Mouse (Mus musculus): Measurements from ENCODE around the gene Olfr1432. TPM values are rescaled to one million over a fixed set of nuclear protein-coding genes. Genes with fewer than 3 reads are reported as not detected.
"Not testable (repeated sequence)": the region's sequence is repeated elsewhere in the genome, so short reads cannot be mapped to it uniquely, and the experiment has no call there.

Olfr1432 gene
- not detected for total RNA-seq (2021)
- long read RNA-seq, experiment 1 = 0 reads
- long read RNA-seq, experiment 2 = 0 reads

GRCm38 (mm10) chr19:12232496-12232895 is at the start of gene Olfr1432:
Gene Olfr1432 (minus strand): TSS chr19:12232596.
- DNase-seq = not testable (repeated sequence)

- DNase-seq = no peak
Observed at GRCm38 (mm10) chr19:12279554-12279953, 47.2 kb upstream of the Olfr1432 start, which contains the start of gene Olfr1434. Gene Olfr1434 (plus strand): TSS chr19:12279854.

- DNase-seq = no peak
Observed at GRCm38 (mm10) chr19:12260732-12261131, 28.3 kb upstream of the Olfr1432 start, which contains the start of gene Olfr235. Gene Olfr235 (plus strand): TSS chr19:12261032.

GRCm38 (mm10) chr19:12241559-12241958 is 9.2 kb upstream of the Olfr1432 start, which contains the start of gene Olfr262:
Gene Olfr262 (minus strand): TSS chr19:12241659.
- DNase-seq = no peak

- DNase-seq = no peak
Observed at GRCm38 (mm10) chr19:12200334-12200733, 32.1 kb downstream of the Olfr1432 start, which contains the start of gene Olfr1431. Gene Olfr1431 (plus strand): TSS chr19:12200634.

- DNase-seq = not testable (repeated sequence)
Observed at GRCm38 (mm10) chr19:12199076-12199475, 33.3 kb downstream of the Olfr1432 start.

Other genes with a start within 250 kb of the Olfr1432 start
- gene Olfr1423, start 191.3 kb downstream of the Olfr1432 start, total RNA-seq (2021) = not detected
- gene Olfr1424, start 169.9 kb downstream of the Olfr1432 start, total RNA-seq (2021) = not detected
- gene Olfr1425, start 154.9 kb downstream of the Olfr1432 start, total RNA-seq (2021) = not detected
- not detected for gene Olfr1426, start 140.6 kb downstream of the Olfr1432 start, total RNA-seq (2021)
- gene Olfr1427, start 129.3 kb downstream of the Olfr1432 start, total RNA-seq (2021) = not detected
- gene Olfr1428, start 116.7 kb downstream of the Olfr1432 start, total RNA-seq (2021) = not detected
- gene Olfr76, start 109.4 kb downstream of the Olfr1432 start, total RNA-seq (2021) = not detected
- not detected for gene Olfr1555-ps1, start 62.5 kb downstream of the Olfr1432 start, total RNA-seq (2021)
- gene Olfr1431, start 32.0 kb downstream of the Olfr1432 start, total RNA-seq (2021) = not detected
- not detected for gene Olfr262, start 9.1 kb upstream of the Olfr1432 start, total RNA-seq (2021)
- not detected for gene Olfr235, start 28.4 kb upstream of the Olfr1432 start, total RNA-seq (2021)
- gene Olfr1434, start 47.3 kb upstream of the Olfr1432 start, total RNA-seq (2021) = not detected
- not detected for gene Olfr1436, start 66.5 kb upstream of the Olfr1432 start, total RNA-seq (2021)
- not detected for gene Olfr1437, start 92.5 kb upstream of the Olfr1432 start, total RNA-seq (2021)
- not detected for gene Olfr1438-ps1, start 103.3 kb upstream of the Olfr1432 start, total RNA-seq (2021)
- gene Olfr1440, start 154.7 kb upstream of the Olfr1432 start, total RNA-seq (2021) = not detected
- gene Olfr1441, start 184.8 kb upstream of the Olfr1432 start, total RNA-seq (2021) = not detected
- gene Pfpl, start 195.3 kb upstream of the Olfr1432 start, total RNA-seq (2021) = not detected
- gene Mpeg1, start 228.2 kb upstream of the Olfr1432 start, total RNA-seq (2021) = 1 to 10 TPM; 7.6 to 9.6 TPM